Mouse (Mus musculus): Measurements from ENCODE around the gene Rhof. TPM values are rescaled to one million over a fixed set of nuclear protein-coding genes. Genes with fewer than 3 reads are reported as not detected.

Gene Rhof
- polyA plus RNA-seq, 1 experiment, result 13.4 TPM

DNA sequence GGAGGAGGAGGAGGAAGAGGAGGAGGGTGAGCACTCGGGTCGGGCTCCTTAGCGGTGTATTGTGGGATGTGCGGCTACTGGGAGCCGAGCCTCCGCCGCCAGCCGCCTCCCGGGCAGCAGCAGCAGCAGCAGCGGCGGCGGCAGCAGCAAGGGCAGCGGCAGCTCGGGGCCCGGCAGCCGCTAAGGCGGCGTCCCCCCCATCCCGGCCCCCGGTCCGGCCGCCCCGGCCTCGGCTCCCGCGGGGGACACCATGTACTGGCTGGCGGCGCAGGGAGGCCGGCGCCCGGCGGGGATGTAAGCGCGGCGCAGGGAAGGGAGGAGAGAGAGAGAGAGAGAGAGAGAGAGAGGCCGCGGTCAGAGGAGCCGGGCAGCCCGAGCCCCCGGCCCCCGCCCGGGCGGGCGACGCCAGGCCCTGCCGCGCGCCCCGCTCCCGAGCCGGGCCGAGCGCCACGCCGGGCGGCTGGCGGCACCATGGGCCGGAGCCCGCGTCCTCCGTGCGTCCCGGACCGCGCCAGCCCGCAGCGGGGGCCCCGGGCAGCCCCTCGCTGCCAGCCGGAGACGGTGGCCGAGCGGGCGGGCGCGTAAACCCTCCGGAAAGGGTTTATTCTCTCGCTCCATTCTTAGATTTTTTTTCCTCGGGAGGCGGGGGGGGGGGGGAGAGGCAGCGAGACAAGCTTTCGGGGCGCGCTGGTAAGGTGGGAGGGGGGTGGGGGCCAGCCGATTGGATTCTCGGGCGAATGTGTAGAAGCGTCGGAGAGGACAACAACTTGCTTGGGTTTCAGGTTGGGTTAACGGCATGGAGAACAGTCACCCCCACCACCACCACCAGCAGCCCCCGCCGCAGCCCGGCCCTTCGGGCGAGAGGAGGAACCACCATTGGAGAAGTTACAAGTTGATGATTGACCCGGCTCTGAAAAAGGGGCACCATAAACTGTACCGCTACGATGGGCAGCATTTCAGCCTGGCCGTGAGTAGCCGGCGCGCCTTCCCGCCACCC lies 10.0 kb upstream of the Rhof start, which contains the start of gene Setd1b:
Setd1b (plus strand) TSS at position 33 of the 997 bp plus-strand sequence.
- peak within 1 kb of the TSS; percentile 57 for H3K4me3 ChIP-seq (ENCODE audit: insufficient read depth, low read depth, low read length)
- WGBS, result under 1% methylated on average over 75 of the region's 103 CpGs
- DNase-seq, result peak; percentile 81
- peak within 1 kb of the TSS; percentile 96 for H3K27ac ChIP-seq (ENCODE audit: insufficient read depth, low read depth, low read length)
- H3K4me1 ChIP-seq (ENCODE audit: control insufficient read depth, insufficient read depth, low read length), result peaks cover 8% of the 10 kb centered on the region
- H3K27me3 ChIP-seq (replicated peaks; ENCODE audit: control insufficient read depth, insufficient read depth, low read length), result no peaks in the 10 kb centered on the region
- TF ChIP-seq POLR2A (IDR thresholded peaks at IDR 0.05; ENCODE audit: low read depth, low read length) (no peak), CTCF (conservative IDR thresholded peaks at IDR 0.05; ENCODE audit: insufficient read depth, insufficient read length, low read depth, low read length) (no peak)
- no peaks in the 10 kb centered on the region for H3K36me3 ChIP-seq (ENCODE audit: control insufficient read depth, insufficient read depth, low read length)

DNA sequence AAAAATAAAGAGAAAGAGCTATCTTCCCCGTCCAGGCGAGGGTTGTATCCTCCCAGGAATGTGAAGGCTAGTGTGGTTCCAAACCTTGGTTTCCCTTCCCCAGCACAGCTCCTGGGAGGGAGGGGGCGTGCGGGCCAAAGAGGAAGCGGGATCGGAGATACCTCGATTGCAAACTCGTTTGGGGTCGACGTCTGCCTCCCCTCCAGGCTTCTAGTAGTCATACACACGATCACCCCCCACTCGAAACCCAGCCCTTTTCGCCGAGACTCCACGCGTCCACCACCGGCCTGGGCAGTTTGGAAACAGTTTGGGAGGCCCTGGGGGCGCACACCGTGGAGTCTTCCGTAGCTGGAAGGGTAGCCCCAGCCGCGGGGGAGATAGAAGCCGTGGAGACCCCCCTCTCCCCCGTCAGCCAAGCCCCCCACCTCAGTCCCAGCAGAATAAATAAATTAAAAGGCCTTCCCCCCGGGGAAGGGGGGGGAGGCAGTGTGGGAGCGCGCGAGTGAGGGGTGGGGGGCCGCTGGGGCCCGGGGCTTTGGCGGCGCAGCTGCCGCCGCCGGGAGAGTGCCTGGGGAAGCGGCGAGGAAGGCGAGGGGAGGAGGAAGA lies 9.2 kb upstream of the Rhof start:
- H3K4me3 ChIP-seq (ENCODE audit: insufficient read depth, low read depth, low read length), result peak overlapping the region; percentile 57
- peak overlapping the region; percentile 96 for H3K27ac ChIP-seq (ENCODE audit: insufficient read depth, low read depth, low read length)
- no peaks in the 10 kb centered on the region for H3K27me3 ChIP-seq (replicated peaks; ENCODE audit: control insufficient read depth, insufficient read depth, low read length)
- TF ChIP-seq POLR2A (IDR thresholded peaks at IDR 0.05; ENCODE audit: low read depth, low read length) (no peak), CTCF (conservative IDR thresholded peaks at IDR 0.05; ENCODE audit: insufficient read depth, insufficient read length, low read depth, low read length) (no peak)
- WGBS, result under 1% methylated on average over 37 of the region's 38 CpGs
- DNase-seq, result no peak
- H3K4me1 ChIP-seq (ENCODE audit: control insufficient read depth, insufficient read depth, low read length), result peaks cover 16% of the 10 kb centered on the region
- no peaks in the 10 kb centered on the region; the same call in 1 of the 2 replicates for H3K36me3 ChIP-seq (ENCODE audit: control insufficient read depth, insufficient read depth, low read length)

DNA sequence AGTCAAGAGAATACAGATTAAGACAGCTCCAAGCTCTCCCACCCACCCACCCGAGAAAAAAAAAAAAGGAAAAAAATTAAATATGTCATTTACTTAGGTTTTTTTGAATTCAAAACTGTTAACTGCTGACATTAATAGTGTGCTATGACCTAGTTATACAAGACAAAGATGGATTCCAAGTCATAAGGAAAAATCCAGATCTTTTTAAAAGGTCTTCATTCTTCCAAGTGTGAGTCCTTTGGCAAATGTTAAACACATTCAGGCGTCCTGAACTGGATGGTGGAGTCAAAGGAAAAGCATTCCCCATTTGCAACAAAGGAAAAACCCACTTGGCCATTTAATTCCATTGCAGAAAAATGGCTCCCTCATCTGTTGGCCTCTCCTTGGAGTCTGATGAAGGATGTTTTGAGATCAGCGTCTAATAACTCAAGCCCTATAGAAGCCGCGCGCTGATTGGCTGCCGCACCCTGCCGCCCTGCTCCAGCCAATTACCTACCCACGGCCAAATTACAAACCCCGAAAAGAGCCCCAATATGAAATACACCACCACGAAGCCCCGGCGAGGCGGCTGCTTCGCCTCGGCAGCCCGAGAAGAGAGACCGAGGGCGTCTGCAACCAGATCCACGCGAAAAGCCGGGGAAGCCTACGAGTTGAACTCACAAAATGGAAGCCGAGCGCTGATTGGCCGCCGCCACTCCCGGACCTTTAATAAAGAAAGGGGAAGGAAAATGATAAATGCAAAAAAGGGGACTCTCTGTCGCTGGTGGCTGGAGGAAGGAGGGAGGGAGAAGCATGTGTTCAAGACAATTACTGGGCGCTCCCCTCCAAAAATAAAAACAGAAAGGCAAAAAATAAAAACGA lies 8.4 kb upstream of the Rhof start:
- Histone ChIP-seq H3K36me3 (ENCODE audit: control insufficient read depth, insufficient read depth, low read length) (no peaks in the 10 kb centered on the region; the same call in 1 of the 2 replicates), H3K27ac (ENCODE audit: insufficient read depth, low read depth, low read length) (peak overlapping the region; percentile 96), H3K4me3 (ENCODE audit: insufficient read depth, low read depth, low read length) (peak overlapping the region; percentile 57), H3K27me3 (replicated peaks; ENCODE audit: control insufficient read depth, insufficient read depth, low read length) (no peaks in the 10 kb centered on the region), H3K4me1 (ENCODE audit: control insufficient read depth, insufficient read depth, low read length) (peaks cover 20% of the 10 kb centered on the region)
- peak; percentile 97 for DNase-seq
- WGBS, result under 1% methylated on average over 31 of the region's 31 CpGs
- TF ChIP-seq CTCF (conservative IDR thresholded peaks at IDR 0.05; ENCODE audit: insufficient read depth, insufficient read length, low read depth, low read length), result no peak
- TF ChIP-seq POLR2A (IDR thresholded peaks at IDR 0.05; ENCODE audit: low read depth, low read length), result peak; percentile 48

DNA sequence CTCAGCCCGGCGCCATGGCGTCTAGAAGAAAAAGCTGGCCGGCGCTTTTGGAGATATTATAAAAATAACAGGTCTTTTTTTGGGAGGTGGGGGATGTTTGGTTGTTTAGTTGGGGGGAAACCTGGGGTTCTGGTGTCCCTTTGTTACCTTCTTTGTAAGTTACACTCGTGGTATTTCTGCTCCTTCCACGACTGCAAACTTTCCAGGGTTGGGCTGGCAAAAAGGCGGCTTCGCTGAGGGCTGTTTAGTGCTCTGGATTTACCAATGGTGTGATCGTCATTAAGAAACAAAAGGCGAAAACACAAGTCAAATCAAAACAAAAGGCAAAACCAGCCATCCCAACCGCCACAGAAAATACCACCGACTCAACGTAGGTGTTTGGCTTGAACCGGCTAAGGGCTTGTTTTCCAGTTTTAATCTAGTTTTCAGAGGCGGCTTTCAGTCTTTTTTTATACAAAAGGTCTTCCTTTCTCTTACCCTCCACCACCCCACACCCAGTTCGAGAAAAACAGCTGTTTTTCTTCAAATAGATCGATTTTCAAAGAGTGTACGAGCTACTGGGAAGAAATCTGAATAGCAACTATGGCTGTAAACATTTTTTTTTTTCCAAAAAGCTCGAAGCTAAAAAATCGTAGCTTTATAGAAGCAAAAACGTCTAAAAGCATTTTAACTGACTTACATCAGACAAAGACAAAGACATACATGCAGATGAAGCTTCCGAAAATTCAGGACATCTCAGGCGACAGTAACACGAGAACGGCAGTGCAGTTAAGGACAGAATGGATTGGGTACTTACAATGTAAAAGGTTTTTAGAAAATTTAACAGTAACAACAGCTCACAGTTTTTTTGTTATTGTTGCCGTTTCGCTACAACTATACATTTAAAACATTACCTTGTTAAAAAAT lies 7.5 kb upstream of the Rhof start:
- peak overlapping the region; percentile 63 for H3K4me3 ChIP-seq (ENCODE audit: insufficient read depth, low read depth, low read length)
- peaks cover 28% of the 10 kb centered on the region for H3K4me1 ChIP-seq (ENCODE audit: control insufficient read depth, insufficient read depth, low read length)
- no peaks in the 10 kb centered on the region for H3K27me3 ChIP-seq (replicated peaks; ENCODE audit: control insufficient read depth, insufficient read depth, low read length)
- no peaks in the 10 kb centered on the region; the same call in 1 of the 2 replicates for H3K36me3 ChIP-seq (ENCODE audit: control insufficient read depth, insufficient read depth, low read length)
- peak overlapping the region; percentile 99 for H3K27ac ChIP-seq (ENCODE audit: insufficient read depth, low read depth, low read length)
- WGBS, result 2% methylated on average over 28 of the region's 28 CpGs
- no peak for TF ChIP-seq CTCF (conservative IDR thresholded peaks at IDR 0.05; ENCODE audit: insufficient read depth, insufficient read length, low read depth, low read length)
- TF ChIP-seq POLR2A (IDR thresholded peaks at IDR 0.05; ENCODE audit: low read depth, low read length), result no peak
- peak; percentile 48 for DNase-seq

DNA sequence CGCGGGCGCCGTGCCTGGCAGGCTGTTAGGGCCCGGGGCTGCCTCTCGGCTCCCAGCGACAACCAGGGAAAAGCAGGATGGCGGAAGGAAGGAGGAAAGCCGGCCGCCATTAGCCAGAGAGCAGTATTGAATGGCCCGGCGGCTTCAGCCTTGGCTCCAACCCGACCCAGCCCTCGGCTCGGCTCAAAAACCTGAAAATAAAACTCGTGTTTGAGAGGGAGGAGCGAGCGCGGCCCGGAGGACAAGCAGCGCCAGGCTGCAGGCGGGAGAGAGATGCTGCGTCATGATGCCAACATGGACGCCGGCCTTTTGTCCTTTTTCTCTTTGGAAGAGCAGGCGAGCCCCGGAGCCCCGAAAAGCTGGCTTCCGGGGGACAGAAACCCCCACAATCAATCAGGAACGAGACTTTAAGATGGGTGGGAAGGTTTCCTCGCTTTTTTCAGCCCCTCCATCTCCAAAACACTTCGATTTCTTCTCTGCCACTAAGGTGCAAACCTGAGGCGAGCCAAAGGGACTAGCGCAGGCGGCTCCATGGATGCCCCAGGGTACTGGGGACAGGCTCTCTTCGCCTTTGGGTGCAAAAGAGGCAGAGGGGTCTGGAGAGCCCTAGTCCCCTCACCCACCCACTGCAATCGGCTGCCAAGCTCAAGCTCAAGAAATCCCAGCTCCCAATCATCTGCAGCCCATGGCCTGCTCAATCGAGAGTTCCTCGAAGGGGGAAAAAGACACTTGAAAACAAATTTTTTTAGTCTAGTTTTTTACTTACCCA lies 6.6 kb upstream of the Rhof start:
- under 1% methylated on average over 39 of the region's 39 CpGs for WGBS
- DNase-seq, result peak; percentile 93
- H3K4me1 ChIP-seq (ENCODE audit: control insufficient read depth, insufficient read depth, low read length), result peaks cover 30% of the 10 kb centered on the region
- no peaks in the 10 kb centered on the region for H3K27me3 ChIP-seq (replicated peaks; ENCODE audit: control insufficient read depth, insufficient read depth, low read length)
- peak overlapping the region; percentile 63 for H3K4me3 ChIP-seq (ENCODE audit: insufficient read depth, low read depth, low read length)
- TF ChIP-seq POLR2A (IDR thresholded peaks at IDR 0.05; ENCODE audit: low read depth, low read length) (peak; percentile 73), CTCF (conservative IDR thresholded peaks at IDR 0.05; ENCODE audit: insufficient read depth, insufficient read length, low read depth, low read length) (no peak)
- H3K27ac ChIP-seq (ENCODE audit: insufficient read depth, low read depth, low read length), result peak overlapping the region; percentile 99
- no peaks in the 10 kb centered on the region; the same call in 1 of the 2 replicates for H3K36me3 ChIP-seq (ENCODE audit: control insufficient read depth, insufficient read depth, low read length)

Measured in kidney, adult 2 months (tissue).